Mouse (Mus musculus) olfactory bulb, adult 2 months (tissue): ENCODE measurements around the gene Cidec.
A peak's percentile ranks its signal among the peaks of the same experiment; 100 is the strongest.

Source experiments
- CTCF ChIP-seq: fragments of 200-500 bp; IDR thresholded peaks from 2 replicates; pipeline ENCODE4 v1.5.1; 2012; ENCODE audit warnings: low read depth, mild to moderate bottlenecking, low read length, moderate library complexity; ENCODE audit not compliant: insufficient read depth
- POLR2A ChIP-seq: fragments of 200-500 bp; IDR thresholded peaks from 2 replicates; pipeline ENCODE4 v1.6.1; 2012; ENCODE audit warnings: mild to moderate bottlenecking, low read depth, low read length, moderate library complexity; ENCODE audit not compliant: insufficient read depth

GRCm38 (mm10) chr6:113482477-113483099 lies 47.0 kb upstream of the Cidec start:
- TF ChIP-seq POLR2A (0 out of 2 replicates have a peak, but pooled peaks have one; percentile 37), CTCF (no peak)
